Mouse (Mus musculus): ENCODE data around the gene Gm21891. TPM values are rescaled to one million over a fixed set of nuclear protein-coding genes. Genes with fewer than 3 reads are reported as not detected.
"Not testable (repeated sequence)": the region's sequence is repeated elsewhere in the genome, so short reads cannot be mapped to it uniquely, and the experiment has no call there.

Gene Gm21891
- polyA plus RNA-seq (2015; fragmentation: Nextera tagmentation; extraction: Ambion mirVana) = not detected in 2 replicates

GRCm38 (mm10) chrY:13133392-13133791, at the start of gene Gm21891:
TSS of gene Gm21891 (minus strand) at chrY:13133492.
- H3K27ac ChIP-seq; H3K9me3 ChIP-seq; ATAC-seq (replicated peaks); H3K27me3 ChIP-seq (replicated peaks); H3K9ac ChIP-seq; H3K4me3 ChIP-seq; H3K4me1 ChIP-seq; H3K4me2 ChIP-seq; H3K36me3 ChIP-seq (replicated peaks): not testable (repeated sequence)
- no CpG with 5 or more reads among the region's 3 CpGs for WGBS

DNA sequence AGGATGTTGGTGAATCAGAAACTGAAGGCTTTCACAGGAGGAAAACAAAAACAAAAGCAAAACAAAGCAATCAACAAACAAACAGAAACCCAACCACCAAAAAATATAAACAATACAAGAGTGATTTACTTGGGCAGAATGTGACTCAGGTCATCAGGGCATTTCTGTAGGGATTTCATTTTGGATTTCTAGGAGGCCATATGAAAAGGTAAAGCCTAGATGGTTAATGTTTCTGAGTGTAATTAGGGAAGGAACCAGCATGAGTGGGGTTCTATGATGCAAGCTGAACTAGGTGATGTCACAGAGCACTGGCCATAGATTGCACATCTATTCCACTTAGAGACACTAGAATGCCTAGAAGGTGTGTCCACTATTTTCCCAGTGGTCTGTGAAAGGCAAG, 28.4 kb upstream of the Gm21891 start, which contains the start of gene Gm21425:
Gm21425 (plus strand) TSS at position 301 of the 400 bp plus-strand sequence.
- not testable (repeated sequence) for H3K9me3 ChIP-seq; H3K4me2 ChIP-seq; H3K9ac ChIP-seq; H3K27ac ChIP-seq; H3K4me1 ChIP-seq; H3K4me3 ChIP-seq; H3K27me3 ChIP-seq (replicated peaks); H3K36me3 ChIP-seq (replicated peaks); ATAC-seq (replicated peaks)

Other genes starting within 250 kb of the Gm21891 start
- not detected in 2 replicates for gene Gm20807, start 90.6 kb downstream of the Gm21891 start, polyA plus RNA-seq (2015; fragmentation: Nextera tagmentation; extraction: Ambion mirVana)
- not detected in 2 replicates for gene Gm21425, start 28.5 kb upstream of the Gm21891 start, polyA plus RNA-seq (2015; fragmentation: Nextera tagmentation; extraction: Ambion mirVana)
- gene Gm21828, start 90.4 kb upstream of the Gm21891 start, polyA plus RNA-seq (2015; fragmentation: Nextera tagmentation; extraction: Ambion mirVana) = not detected in 2 replicates
- gene Gm21440, start 118.9 kb upstream of the Gm21891 start, polyA plus RNA-seq (2015; fragmentation: Nextera tagmentation; extraction: Ambion mirVana) = not detected in 2 replicates
- not detected in 2 replicates for gene Gm21454, start 119.0 kb upstream of the Gm21891 start, polyA plus RNA-seq (2015; fragmentation: Nextera tagmentation; extraction: Ambion mirVana)
- gene Gm21725, start 215.6 kb upstream of the Gm21891 start, polyA plus RNA-seq (2015; fragmentation: Nextera tagmentation; extraction: Ambion mirVana) = not detected in 2 replicates